Mouse (Mus musculus) embryonic fibroblast, embryonic 13.5 days (primary cell): Measurements from ENCODE around the gene Pcca.

Source experiments
- CTCF ChIP-seq: IDR thresholded peaks from 2 replicates; pipeline ENCODE4 v1.5.1; 2011; ENCODE audit warnings: mild to moderate bottlenecking, control low read depth, low read length, moderate library complexity, borderline replicate concordance; ENCODE audit not compliant: insufficient read depth
- POLR2A ChIP-seq: IDR thresholded peaks from 2 replicates; pipeline ENCODE4 v1.6.1; 2011; ENCODE audit warnings: low read depth, mild to moderate bottlenecking, control low read depth, low read length, moderate library complexity

GRCm38 (mm10) chr14:122876163-122876562, 342.0 kb downstream of the Pcca start:
- TF ChIP-seq CTCF (peak; percentile 100), POLR2A (no peak)
